Mouse (Mus musculus) gastrocnemius, postnatal 36 days (tissue): ENCODE results near the gene Rhbdd1. TPM values are rescaled to one million over a fixed set of nuclear protein-coding genes. Genes with fewer than 3 reads are reported as not detected.

ENCODE experiments used
- DNase-seq, 2 experiments: peaks; one replicate each; pipeline ENCODE4 v3.0.0; 2022
- intact Hi-C: fragments of 180-260 bp; cut with DNase I; formaldehyde crosslinking; loops from one replicate; pipeline ENCODE4 v1.15.1; 2025
- total RNA-seq, 2 experiments: library from RNA; stranded (reverse); gene quantifications; 2 replicates each; pipeline ENCODE4 v1.2.3; 2021

Gene Rhbdd1
- total RNA-seq, 2 experiments from 2014 or later, result 6.4 to 7.7 TPM

GRCm38 (mm10) chr1:82290723-82291150 is 25.5 kb upstream of the Rhbdd1 start:
- intact Hi-C loops, result loop anchor here (2.0 to 5.0 kb wide), 3 partner anchors 142 to 603 kb away; no protein-coding TSS in a partner anchor

GRCm38 (mm10) chr1:82291151-82291797 is 25.0 kb upstream of the Rhbdd1 start, which contains the start of gene Irs1:
Gene Irs1, minus strand, starts transcription at chr1:82291416.
- peak; percentile 79 to 82 for DNase-seq
- intact Hi-C loops, result loop anchor here (2.0 to 5.0 kb wide), 3 partner anchors 141 to 604 kb away; no protein-coding TSS in a partner anchor

More at GRCm38 (mm10) chr1:82290723-82291150, 25.5 kb upstream of the Rhbdd1 start:
- peak; percentile 80 to 85 for DNase-seq

- no peak for DNase-seq
- intact Hi-C loops, result loop anchor here (1.0 to 5.0 kb wide), 4 partner anchors 140 to 605 kb away; no protein-coding TSS in a partner anchor
These were observed 24.1 kb upstream of the Rhbdd1 start for GRCm38 (mm10) chr1:82291930-82292712.

- DNase-seq, result peak in 1 of 2 experiments; percentile 22
- intact Hi-C loops, result loop anchor here (1.0 to 5.0 kb wide), 3 partner anchors 140 to 605 kb away; no protein-coding TSS in a partner anchor
These were observed 23.5 kb upstream of the Rhbdd1 start for GRCm38 (mm10) chr1:82292771-82293170.

GRCm38 (mm10) chr1:82294102-82294501 is 22.1 kb upstream of the Rhbdd1 start:
- no peak for DNase-seq
- intact Hi-C loops, result loop anchor here (2.0 to 5.0 kb wide), 3 partner anchors 138 to 777 kb away; no protein-coding TSS in a partner anchor

GRCm38 (mm10) chr1:82298586-82298985 is 17.7 kb upstream of the Rhbdd1 start:
- DNase-seq, result no peak
- intact Hi-C loops, result no loop called here

GRCm38 (mm10) chr1:82304483-82304882 is 11.8 kb upstream of the Rhbdd1 start:
- no peak for DNase-seq
- intact Hi-C loops, result no loop called here

GRCm38 (mm10) chr1:82316746-82317126 is 484 bp downstream of the Rhbdd1 start:
- intact Hi-C loops, result no loop called here
- DNase-seq, result peak in 1 of 2 experiments; percentile 6

- intact Hi-C loops, result no loop called here
These were observed 4.2 kb downstream of the Rhbdd1 start for GRCm38 (mm10) chr1:82320456-82320855.

GRCm38 (mm10) chr1:82320864-82321263 is 4.6 kb downstream of the Rhbdd1 start:
- intact Hi-C loops, result no loop called here
- DNase-seq, result no peak

More at GRCm38 (mm10) chr1:82320456-82320855, 4.2 kb downstream of the Rhbdd1 start:
- DNase-seq, result no peak

- intact Hi-C loops, result no loop called here
- DNase-seq, result no peak
These were observed 5.2 kb downstream of the Rhbdd1 start for GRCm38 (mm10) chr1:82321441-82321840.

- intact Hi-C loops, result no loop called here
These were observed 8.0 kb downstream of the Rhbdd1 start for GRCm38 (mm10) chr1:82324131-82324785.

GRCm38 (mm10) chr1:82326120-82326519 is 9.9 kb downstream of the Rhbdd1 start:
- intact Hi-C loops, result no loop called here
- no peak for DNase-seq

More at GRCm38 (mm10) chr1:82324131-82324785, 8.0 kb downstream of the Rhbdd1 start:
- DNase-seq, result no peak

GRCm38 (mm10) chr1:82328033-82328775 is 12.0 kb downstream of the Rhbdd1 start:
- intact Hi-C loops, result no loop called here
- DNase-seq, result no peak

GRCm38 (mm10) chr1:82329237-82329953 is 13.1 kb downstream of the Rhbdd1 start:
- DNase-seq, result no peak
- intact Hi-C loops, result no loop called here

GRCm38 (mm10) chr1:82329954-82330247 is 13.6 kb downstream of the Rhbdd1 start:
- intact Hi-C loops, result no loop called here
- no peak for DNase-seq

- intact Hi-C loops, result no loop called here
- DNase-seq, result no peak
These were observed 18.3 kb downstream of the Rhbdd1 start for GRCm38 (mm10) chr1:82334506-82334905.

GRCm38 (mm10) chr1:82353089-82353488 is 36.8 kb downstream of the Rhbdd1 start:
- intact Hi-C loops, result no loop called here
- DNase-seq, result no peak

- intact Hi-C loops, result no loop called here
These were observed 37.5 kb downstream of the Rhbdd1 start for GRCm38 (mm10) chr1:82353755-82354154.

More at GRCm38 (mm10) chr1:82353755-82354154, 37.5 kb downstream of the Rhbdd1 start:
- no peak for DNase-seq
